ENCODE assay signal across 9 mouse cellular contexts in genomic region chr19:47016487-47016886, GRCm38 (mm10). TPM values are rescaled to one million over a fixed set of nuclear protein-coding genes. Genes with fewer than 3 reads are reported as not detected.
DNase-seq lines count a peak whose midpoint lies in the region; ATAC-seq and TF ChIP-seq lines count a peak whose summit lies in the region.
"Had no signal": no experiment of that assay in that cellular context is flagged by ENCODE, and none has a peak within 500 bp of the region (broad histone marks: within the 10 kb centered on the region; RNA-seq: fewer than 3 reads in every experiment).

No protein-coding gene starts in this region.

- no peaks in the 10 kb centered on the region for H3K4me1 ChIP-seq in G1E (ENCODE audit: insufficient read depth, low read depth, low read length)
- no peaks in the 10 kb centered on the region; the same call in 1 of the 2 replicates for H3K4me1 ChIP-seq in heart, postnatal 0 days (ENCODE audit: control insufficient read depth, insufficient read depth)
- no peaks in the 10 kb centered on the region for H3K4me1 ChIP-seq in liver, embryonic 11.5 days (replicated peaks; ENCODE audit: control insufficient read depth, insufficient read depth, low read length)
- H3K4me1 ChIP-seq in neural tube, embryonic 12.5 days: peaks cover 21% of the 10 kb centered on the region

- H3K36me3 ChIP-seq in G1E (replicated peaks): no peaks in the 10 kb centered on the region
- H3K36me3 ChIP-seq in heart, postnatal 0 days (replicated peaks; ENCODE audit: control insufficient read depth, insufficient read depth, low read length): no peaks in the 10 kb centered on the region
- no peaks in the 10 kb centered on the region for H3K36me3 ChIP-seq in liver, embryonic 11.5 days (ENCODE audit: control insufficient read depth, insufficient read depth, low read length)
- peaks cover 5% of the 10 kb centered on the region; the same call in 1 of the 2 replicates for H3K36me3 ChIP-seq in neural tube, embryonic 12.5 days

- no peak for ATAC-seq in G1E (ENCODE audit: extremely low read depth, insufficient number of reproducible peaks, low FRiP score, poor library complexity, severe bottlenecking)
- no peak for ATAC-seq in heart, postnatal 0 days (ENCODE audit: insufficient read depth, low read depth)
- no peak for ATAC-seq in liver, embryonic 11.5 days (replicated peaks; ENCODE audit: low FRiP score)
- no peak for ATAC-seq in neural tube, embryonic 12.5 days (ENCODE audit: low FRiP score, low read depth)

- H3K9ac ChIP-seq in heart, postnatal 0 days (replicated peaks; ENCODE audit: low read depth, low read length): no peak overlapping the region
- H3K9ac ChIP-seq in liver, embryonic 11.5 days (ENCODE audit: low read depth, low read length): no peak overlapping the region
- H3K9ac ChIP-seq in neural tube, embryonic 12.5 days: peak overlapping the region; percentile 82

- TF ChIP-seq CTCF in G1E (IDR thresholded peaks at IDR 0.05; ENCODE audit: low read depth, low read length): no peak
- TF ChIP-seq CTCF in heart, postnatal 0 days (IDR thresholded peaks at IDR 0.05; ENCODE audit: low read depth): no peak

- no peak for TF ChIP-seq EP300 in heart, postnatal 0 days (IDR thresholded peaks at IDR 0.05; ENCODE audit: low read depth)

- peaks cover 22% of the 10 kb centered on the region for H3K9me3 ChIP-seq in G1E (replicated peaks)
- no peaks in the 10 kb centered on the region for H3K9me3 ChIP-seq in heart, postnatal 0 days (replicated peaks; ENCODE audit: control insufficient read depth, low read length)
- no peaks in the 10 kb centered on the region for H3K9me3 ChIP-seq in liver, embryonic 11.5 days (ENCODE audit: control insufficient read depth, low read length)
- H3K9me3 ChIP-seq in neural tube, embryonic 12.5 days: no peaks in the 10 kb centered on the region

- no peak overlapping the region for H3K27ac ChIP-seq in heart, postnatal 0 days (ENCODE audit: low read depth)
- no peak overlapping the region for H3K27ac ChIP-seq in liver, embryonic 11.5 days (ENCODE audit: low read depth, low read length)
- H3K27ac ChIP-seq in neural tube, embryonic 12.5 days: no peak overlapping the region; the same call in 1 of the 2 replicates

- no peak overlapping the region for H3K4me2 ChIP-seq in heart, postnatal 0 days (ENCODE audit: low read depth, low read length)
- no peak overlapping the region for H3K4me2 ChIP-seq in liver, embryonic 11.5 days
- peak overlapping the region; percentile 67 for H3K4me2 ChIP-seq in neural tube, embryonic 12.5 days (replicated peaks)

- DNase-seq in cerebellum, adult 9-11 months: peak; percentile 33
- DNase-seq in cerebellum, adult 11 months: no peak
- DNase-seq in G1E (ENCODE audit: low spot score): peak; percentile 52
- DNase-seq in embryo, embryonic 10 days (ENCODE audit: low spot score): peak; percentile 95
- DNase-seq in heart, postnatal 0 days (ENCODE audit: low spot score): peak; percentile 57
- DNase-seq in liver, embryonic 11.5 days (ENCODE audit: low spot score): peak; percentile 77
- DNase-seq in thymus, postnatal 4 days: peak; percentile 86

- peaks cover 11% of the 10 kb centered on the region; the same call in 1 of the 2 replicates for H3K27me3 ChIP-seq in G1E (ENCODE audit: insufficient read depth, low read length)
- peaks cover 73% of the 10 kb centered on the region for H3K27me3 ChIP-seq in heart, postnatal 0 days (ENCODE audit: control insufficient read depth, insufficient read depth, low read length)
- peaks cover 74% of the 10 kb centered on the region for H3K27me3 ChIP-seq in liver, embryonic 11.5 days (replicated peaks; ENCODE audit: control insufficient read depth, insufficient read depth, low read length)
- peaks cover 45% of the 10 kb centered on the region for H3K27me3 ChIP-seq in neural tube, embryonic 12.5 days (replicated peaks)

- 2% methylated on average over 15 of the region's 15 CpGs for WGBS in heart, postnatal 0 days
- 1% methylated on average over 15 of the region's 15 CpGs for WGBS in liver, embryonic 11.5 days
- under 1% methylated on average over 15 of the region's 15 CpGs for WGBS in neural tube, embryonic 12.5 days

- no peak overlapping the region for H3K4me3 ChIP-seq in G1E (ENCODE audit: low read depth, low read length)
- H3K4me3 ChIP-seq in heart, postnatal 0 days (ENCODE audit: low read depth, low read length): no peak overlapping the region
- H3K4me3 ChIP-seq in liver, embryonic 11.5 days (ENCODE audit: low read depth, low read length): no peak overlapping the region
- H3K4me3 ChIP-seq in neural tube, embryonic 12.5 days: peak overlapping the region; percentile 65

RNA-seq across cellular contexts. Expression of gene Nt5c2, which starts 1.5 kb away (rescaled TPM):
- total RNA-seq in G1E (2014; fragmentation: Nextera tagmentation): 148 TPM in 2 replicates
- 136 and 158 TPM in 2 replicates for total RNA-seq in G1E (2017)
- 7.2 and 17.0 TPM in 2 replicates for polyA plus RNA-seq in G1E (2012)
- 33.9 and 48.1 TPM in 2 replicates for total RNA-seq in heart, postnatal 0 days (2014; rRNA removed; ENCODE audit: low replicate concordance)
- polyA plus RNA-seq in heart, postnatal 0 days (2015; fragmentation: Nextera tagmentation; extraction: Ambion mirVana): 92.7 and 111 TPM in 2 replicates
- 107 and 110 TPM in 2 replicates for polyA plus RNA-seq in liver, embryonic 11.5 days (2014; fragmentation: Nextera tagmentation; extraction: Ambion mirVana)
- 76.9 and 81.5 TPM in 2 replicates for polyA plus RNA-seq in neural tube, embryonic 12.5 days (2016; fragmentation: Nextera tagmentation; extraction: Ambion mirVana)

RNA-seq across cellular contexts. Expression of gene Ina, which starts 2.0 kb away (rescaled TPM):
- total RNA-seq in G1E (2014; fragmentation: Nextera tagmentation): not detected in 2 replicates
- 0.11 and 0.12 TPM in 2 replicates for total RNA-seq in G1E (2017)
- not detected in 2 replicates for polyA plus RNA-seq in G1E (2012)
- total RNA-seq in heart, postnatal 0 days (2014; rRNA removed; ENCODE audit: low replicate concordance): not detected in 2 replicates
- polyA plus RNA-seq in heart, postnatal 0 days (2015; fragmentation: Nextera tagmentation; extraction: Ambion mirVana): not detected in 2 replicates
- 0.26 and 0.53 TPM in 2 replicates for polyA plus RNA-seq in liver, embryonic 11.5 days (2014; fragmentation: Nextera tagmentation; extraction: Ambion mirVana)
- 632 and 642 TPM in 2 replicates for polyA plus RNA-seq in neural tube, embryonic 12.5 days (2016; fragmentation: Nextera tagmentation; extraction: Ambion mirVana)
- total RNA-seq: hematopoietic stem cell, adult 5-6 weeks had no signal

RNA-seq across cellular contexts. Expression of gene Pcgf6, which starts 34.2 kb away (rescaled TPM):
- 22.7 and 25.9 TPM in 2 replicates for total RNA-seq in G1E (2014; fragmentation: Nextera tagmentation)
- 16.9 and 18.1 TPM in 2 replicates for total RNA-seq in G1E (2017)
- 14.7 and 16.6 TPM in 2 replicates for polyA plus RNA-seq in G1E (2012)
- 3.3 and 4.3 TPM in 2 replicates for total RNA-seq in heart, postnatal 0 days (2014; rRNA removed; ENCODE audit: low replicate concordance)
- polyA plus RNA-seq in heart, postnatal 0 days (2015; fragmentation: Nextera tagmentation; extraction: Ambion mirVana): 4.1 and 4.2 TPM in 2 replicates
- polyA plus RNA-seq in liver, embryonic 11.5 days (2014; fragmentation: Nextera tagmentation; extraction: Ambion mirVana): 28.6 and 32.9 TPM in 2 replicates
- 33.3 and 34.3 TPM in 2 replicates for polyA plus RNA-seq in neural tube, embryonic 12.5 days (2016; fragmentation: Nextera tagmentation; extraction: Ambion mirVana)

RNA-seq across cellular contexts. Expression of gene Taf5, which starts 51.1 kb away (rescaled TPM):
- 18.1 and 23.0 TPM in 2 replicates for total RNA-seq in G1E (2014; fragmentation: Nextera tagmentation)
- total RNA-seq in G1E (2017): 22.0 and 22.6 TPM in 2 replicates
- polyA plus RNA-seq in G1E (2012): 7.4 and 10.1 TPM in 2 replicates
- total RNA-seq in heart, postnatal 0 days (2014; rRNA removed; ENCODE audit: low replicate concordance): 5.1 and 7.0 TPM in 2 replicates
- 1.2 and 1.5 TPM in 2 replicates for polyA plus RNA-seq in heart, postnatal 0 days (2015; fragmentation: Nextera tagmentation; extraction: Ambion mirVana)
- 9.0 TPM in 2 replicates for polyA plus RNA-seq in liver, embryonic 11.5 days (2014; fragmentation: Nextera tagmentation; extraction: Ambion mirVana)
- 9.7 and 12.6 TPM in 2 replicates for polyA plus RNA-seq in neural tube, embryonic 12.5 days (2016; fragmentation: Nextera tagmentation; extraction: Ambion mirVana)

Comparison
In these comparisons a context has a peak if more than half of its experiments do, and no peak if none do; other contexts are left out.
1. RNA of gene Ina, which starts 2.0 kb away (polyA plus RNA-seq): 632 to 642 TPM in neural tube, embryonic 12.5 days; 0.26 to 0.53 TPM in liver, embryonic 11.5 days, not detected in heart, postnatal 0 days and not detected in G1E; every median in the first group is over 100 times any median in the second.